Mouse (Mus musculus) hindbrain, embryonic 13.5 days (tissue): Measurements from ENCODE around the gene Lemd1. TPM values are rescaled to one million over a fixed set of nuclear protein-coding genes. Genes with fewer than 3 reads are reported as not detected.
"Not testable (repeated sequence)": the region's sequence is repeated elsewhere in the genome, so short reads cannot be mapped to it uniquely, and the experiment has no call there.

Experiments
- ATAC-seq: fragments of 200-750 bp; cut with Nextera tagmentation; 2 replicates; pipeline ENCODE4 v1.8.0; 2017; ENCODE audit warnings: moderate TSS enrichment; ENCODE audit not compliant: low FRiP score
- H3K27ac ChIP-seq: fragments of 300-500 bp; sonication (generic); 2 replicates; pipeline ENCODE4 v1.5.1; 2015; ENCODE audit warnings: inconsistent platforms, mild to moderate bottlenecking, moderate library complexity
- H3K27me3 ChIP-seq: fragments of 300-500 bp; sonication (generic); 2 replicates; pipeline ENCODE4 v1.6.1; 2015; ENCODE audit warnings: mild to moderate bottlenecking, inconsistent platforms
- H3K36me3 ChIP-seq: fragments of 300-500 bp; sonication (generic); 2 replicates; pipeline ENCODE4 v1.6.1; 2015; ENCODE audit warnings: mild to moderate bottlenecking, inconsistent platforms
- H3K4me1 ChIP-seq: fragments of 300-500 bp; sonication (generic); replicated peaks from 2 replicates; pipeline ENCODE4 v1.6.1; 2015; ENCODE audit warnings: inconsistent platforms
- H3K4me2 ChIP-seq: fragments of 300-500 bp; sonication (generic); 2 replicates; pipeline ENCODE4 v1.6.1; 2015; ENCODE audit warnings: inconsistent platforms, mild to moderate bottlenecking, moderate library complexity
- H3K4me3 ChIP-seq: fragments of 300-500 bp; sonication (generic); 2 replicates; pipeline ENCODE4 v1.5.1; 2015; ENCODE audit warnings: mild to moderate bottlenecking, inconsistent platforms
- H3K9ac ChIP-seq: fragments of 300-500 bp; sonication (generic); 2 replicates; pipeline ENCODE4 v1.6.1; 2015; ENCODE audit warnings: mild to moderate bottlenecking, inconsistent platforms
- H3K9me3 ChIP-seq: fragments of 300-500 bp; sonication (generic); 2 replicates; pipeline ENCODE4 v1.6.1; 2016; ENCODE audit warnings: inconsistent platforms
- WGBS: fragments of 180-500 bp; shearing (Covaris S2); methylation state at CpG from one replicate; pipeline ENCODE4 v1.1.7; 2015; 5-methylcytosine and 5-hydroxymethylcytosine counted together
- polyA plus RNA-seq: library from polyadenylated mRNA; unstranded; fragments of >200 nt; fragmentation: Nextera tagmentation; extraction: Ambion mirVana; gene quantifications from 2 replicates; pipeline ENCODE4 v1.2.1, GENCODE M21; 2015

The Lemd1 gene
- polyA plus RNA-seq, 1 experiment from 2014 or later, result 25.7 TPM

DNA sequence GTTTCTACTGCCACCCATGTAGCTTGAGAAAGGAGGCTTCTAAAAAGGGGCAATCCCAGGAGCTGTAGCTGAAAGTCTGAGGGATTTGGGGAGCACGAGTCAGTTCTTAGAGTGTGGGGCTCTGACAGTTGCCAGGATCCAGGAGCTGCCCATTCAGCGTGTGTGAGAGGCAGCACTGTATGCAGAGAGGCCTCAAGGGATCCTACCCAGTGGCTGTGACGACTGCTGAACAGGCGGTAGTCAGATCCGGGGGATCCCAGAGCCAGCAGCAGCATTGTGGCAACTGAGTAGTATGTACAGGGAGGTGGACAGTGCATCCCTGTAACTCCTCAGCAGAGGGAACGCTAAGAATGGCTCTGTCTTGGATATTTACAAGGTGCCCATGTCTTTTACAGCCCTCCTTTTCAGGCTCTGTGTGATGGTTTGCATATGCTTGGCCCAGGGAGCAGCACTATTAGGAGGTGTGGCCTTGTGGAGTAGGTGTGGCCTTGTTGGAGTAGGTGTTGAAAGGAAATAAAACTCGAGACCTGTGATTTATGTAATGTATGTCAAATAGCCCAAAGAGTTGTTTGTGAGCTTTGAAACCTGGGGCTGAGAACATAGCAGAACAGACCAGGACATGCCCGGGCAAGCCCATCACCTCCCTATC lies 74.1 kb downstream of the Lemd1 start:
- peak; percentile 69; the same call in 1 of the 2 replicates for ATAC-seq
- Histone ChIP-seq H3K4me2 (no peak overlapping the region), H3K27ac (no peak overlapping the region), H3K4me1 (peaks cover 18% of the 10 kb centered on the region), H3K9ac (no peak overlapping the region), H3K4me3 (no peak overlapping the region), H3K27me3 (0 out of 2 replicates have a peak, but pooled peaks cover 3% of the 10 kb centered on the region), H3K36me3 (no peaks in the 10 kb centered on the region), H3K9me3 (no peaks in the 10 kb centered on the region)
- 69% methylated on average over 8 of the region's 8 CpGs for WGBS

DNA sequence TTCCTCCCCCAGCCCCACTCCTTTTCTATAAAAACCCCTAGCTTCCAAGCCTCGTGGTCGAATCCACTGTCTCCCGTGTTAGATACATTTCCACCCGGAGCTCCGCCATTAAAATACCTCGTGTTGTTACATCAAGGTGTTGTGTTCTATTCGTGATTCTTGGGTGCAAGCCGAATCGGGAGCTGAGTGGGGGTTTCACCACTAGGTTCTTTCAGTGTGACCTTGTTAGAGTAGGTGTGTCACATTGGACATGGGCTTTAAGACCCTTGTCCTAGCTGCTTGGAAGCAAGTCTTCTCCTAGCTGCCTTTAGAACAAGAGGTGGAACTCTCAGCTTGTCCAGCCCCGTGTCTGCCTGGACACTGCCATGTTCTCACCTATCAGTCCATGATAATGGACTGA lies 74.7 kb downstream of the Lemd1 start:
- H3K4me1 ChIP-seq, result peaks cover 18% of the 10 kb centered on the region
- no peak for ATAC-seq
- H3K27me3 ChIP-seq, result 0 out of 2 replicates have a peak, but pooled peaks cover 3% of the 10 kb centered on the region
- H3K9ac ChIP-seq, result no peak overlapping the region
- WGBS, result 89% methylated on average over 10 of the region's 10 CpGs
- no peaks in the 10 kb centered on the region for H3K36me3 ChIP-seq
- no peak overlapping the region for H3K4me3 ChIP-seq
- H3K27ac ChIP-seq, result no peak overlapping the region
- no peaks in the 10 kb centered on the region for H3K9me3 ChIP-seq
- no peak overlapping the region for H3K4me2 ChIP-seq

DNA sequence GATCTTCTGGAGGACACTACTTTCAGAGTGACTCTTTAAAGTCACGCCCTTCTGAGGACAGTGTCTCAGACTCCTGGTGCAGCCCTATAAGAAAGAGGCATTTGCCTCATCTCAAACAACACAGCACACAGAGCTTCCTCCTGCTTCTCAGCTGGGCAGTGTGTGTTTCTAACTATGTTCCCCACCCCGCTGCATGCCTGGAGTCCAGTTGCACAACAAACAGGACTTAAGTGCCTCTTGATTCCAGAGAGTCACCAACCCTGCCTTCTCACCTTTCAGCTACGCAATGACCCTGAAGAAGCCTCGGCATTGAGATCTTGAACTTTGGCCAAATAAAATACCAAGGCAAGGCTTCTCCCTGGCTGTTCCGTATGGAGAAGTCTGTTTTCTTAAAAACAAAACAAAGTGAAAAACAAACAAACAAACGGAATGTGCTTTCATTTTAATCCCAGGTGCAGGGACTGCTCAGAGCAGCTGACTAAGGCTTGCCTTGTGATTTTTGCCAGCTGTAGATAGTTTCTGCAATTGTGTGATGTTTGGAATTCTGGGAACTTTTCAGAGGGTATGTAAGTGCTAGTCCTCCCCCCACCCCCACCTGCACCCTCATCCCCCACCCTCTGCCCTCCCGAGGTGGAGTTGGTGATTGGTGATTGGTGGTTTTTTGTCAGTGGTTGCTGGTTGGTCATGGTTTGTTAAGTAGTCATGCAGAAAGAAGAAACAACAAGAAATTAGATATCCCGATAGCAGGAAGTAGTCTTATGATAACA lies 75.7 kb downstream of the Lemd1 start:
- H3K4me2 ChIP-seq, result no peak overlapping the region
- no peak overlapping the region for H3K27ac ChIP-seq
- no peak overlapping the region for H3K9ac ChIP-seq
- H3K4me3 ChIP-seq, result no peak overlapping the region
- no peaks in the 10 kb centered on the region for H3K36me3 ChIP-seq
- H3K27me3 ChIP-seq, result 0 out of 2 replicates have a peak, but pooled peaks cover 3% of the 10 kb centered on the region
- H3K9me3 ChIP-seq, result no peaks in the 10 kb centered on the region
- ATAC-seq, result no peak
- 65% methylated on average over 8 of the region's 8 CpGs for WGBS
- H3K4me1 ChIP-seq, result peaks cover 18% of the 10 kb centered on the region

DNA sequence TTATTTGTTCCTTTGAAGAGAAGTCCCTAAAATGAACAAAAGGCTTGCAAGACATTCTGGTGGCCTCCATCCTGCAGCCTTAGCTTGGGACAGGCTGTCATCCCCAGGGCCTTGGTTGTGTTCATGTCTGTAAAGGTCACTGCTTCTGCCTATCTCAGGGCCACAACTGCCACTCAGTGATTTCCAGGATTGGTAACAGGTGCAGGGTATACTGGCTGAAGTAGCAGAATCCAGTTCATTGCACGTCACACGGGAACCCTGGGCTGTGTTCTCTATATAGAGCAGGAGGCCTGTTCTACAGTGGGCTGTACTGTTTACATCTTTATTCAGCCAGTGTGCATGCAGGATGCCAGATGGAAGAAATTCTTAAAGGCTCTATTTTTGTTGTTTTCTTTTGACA lies 76.7 kb downstream of the Lemd1 start:
- Histone ChIP-seq H3K9me3 (no peaks in the 10 kb centered on the region), H3K4me1 (peaks cover 18% of the 10 kb centered on the region), H3K4me3 (no peak overlapping the region), H3K4me2 (no peak overlapping the region), H3K27ac (no peak overlapping the region), H3K36me3 (no peaks in the 10 kb centered on the region), H3K27me3 (0 out of 2 replicates have a peak, but pooled peaks cover 3% of the 10 kb centered on the region), H3K9ac (no peak overlapping the region)
- ATAC-seq, result no peak
- WGBS, result 71% methylated on average over 2 of the region's 2 CpGs

DNA sequence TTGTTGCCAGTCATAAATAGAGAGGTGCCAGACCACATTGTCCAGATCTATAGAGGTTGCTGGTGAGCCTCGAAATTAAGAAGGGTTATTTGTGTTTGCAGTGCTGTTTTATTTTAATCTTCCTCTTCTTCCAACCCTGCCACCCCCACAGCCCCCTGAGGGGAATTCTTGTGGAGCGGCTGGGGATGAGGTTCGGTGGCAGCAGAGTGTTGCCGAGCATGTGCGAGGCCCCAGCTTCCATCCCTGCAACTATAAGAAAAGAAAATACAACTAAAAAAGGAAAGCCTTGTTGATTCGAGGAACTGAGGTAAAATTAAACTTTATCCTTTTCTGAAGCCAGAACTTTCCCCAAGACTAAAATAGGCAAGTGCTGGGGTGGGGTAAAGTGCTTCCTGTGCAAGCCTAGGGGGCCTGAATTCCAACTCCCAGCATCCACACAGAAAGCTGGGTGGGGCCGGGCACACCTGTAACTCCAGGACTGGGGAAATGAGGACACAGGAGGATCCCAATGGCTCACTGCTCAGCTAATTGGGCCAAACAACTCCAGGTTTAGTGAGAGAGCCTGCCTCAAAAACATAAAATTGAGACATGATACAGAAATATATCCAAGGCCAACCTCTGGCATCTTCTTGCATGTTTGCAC lies 77.3 kb downstream of the Lemd1 start:
- WGBS, result 66% methylated on average over 7 of the region's 7 CpGs

DNA sequence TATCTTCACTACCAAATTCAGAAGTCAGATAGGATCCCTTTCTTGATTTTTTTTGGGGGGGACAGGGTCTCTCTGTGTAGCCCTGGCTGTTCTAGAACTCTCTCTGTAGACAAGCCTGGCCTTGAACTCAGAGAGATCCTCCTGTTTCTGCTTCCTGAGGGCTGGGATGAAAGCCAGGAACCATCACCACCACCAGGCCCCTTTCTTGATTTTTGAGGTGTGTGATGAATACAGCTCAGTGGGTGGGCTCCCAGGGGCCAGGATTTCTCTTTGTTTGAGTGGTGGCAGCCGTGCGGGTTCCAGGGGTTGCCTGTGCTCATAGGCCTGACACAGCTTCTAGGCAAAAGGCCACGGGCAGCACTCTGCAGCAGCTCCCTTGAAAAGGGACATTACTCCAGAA lies 80.0 kb downstream of the Lemd1 start:
- H3K36me3 ChIP-seq, result no peaks in the 10 kb centered on the region
- H3K4me2 ChIP-seq, result no peak overlapping the region
- no peak overlapping the region for H3K27ac ChIP-seq
- peaks cover 13% of the 10 kb centered on the region for H3K4me1 ChIP-seq
- no peaks in the 10 kb centered on the region for H3K9me3 ChIP-seq
- WGBS, result 57% methylated on average over 3 of the region's 3 CpGs
- 0 out of 2 replicates have a peak, but pooled peaks cover 3% of the 10 kb centered on the region for H3K27me3 ChIP-seq
- no peak overlapping the region for H3K4me3 ChIP-seq
- no peak overlapping the region for H3K9ac ChIP-seq
- ATAC-seq, result no peak

More for the DNA sequence above, 77.3 kb downstream of the Lemd1 start:
- Histone ChIP-seq H3K9ac (no peak overlapping the region), H3K9me3 (no peaks in the 10 kb centered on the region), H3K36me3 (no peaks in the 10 kb centered on the region), H3K27me3 (0 out of 2 replicates have a peak, but pooled peaks cover 3% of the 10 kb centered on the region), H3K4me3 (no peak overlapping the region), H3K4me1 (peaks cover 18% of the 10 kb centered on the region), H3K27ac (no peak overlapping the region), H3K4me2 (no peak overlapping the region)
- ATAC-seq, result no peak

DNA sequence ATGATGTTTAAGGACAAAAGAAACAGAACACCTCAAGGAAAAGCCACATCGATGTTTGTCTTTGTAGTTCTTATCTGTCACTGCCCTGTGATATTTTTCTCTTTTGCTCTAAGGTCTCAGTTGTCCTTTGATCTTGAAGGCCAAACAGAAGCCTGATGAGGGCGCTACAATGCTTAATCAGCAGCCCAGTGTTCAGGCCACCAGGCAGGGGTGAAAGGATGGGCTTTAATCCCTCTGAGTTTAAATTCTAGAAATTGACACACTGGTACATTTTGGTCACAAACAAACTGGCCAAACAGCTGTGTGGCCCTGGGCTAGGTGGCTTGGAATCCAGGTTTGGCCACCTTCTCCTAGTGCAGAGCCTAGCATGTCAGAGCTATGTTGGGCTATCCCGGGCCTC lies 85.5 kb downstream of the Lemd1 start:
- H3K9ac ChIP-seq, result no peak overlapping the region
- H3K4me2 ChIP-seq, result no peak overlapping the region
- no peaks in the 10 kb centered on the region for H3K36me3 ChIP-seq
- H3K27ac ChIP-seq, result no peak overlapping the region
- ATAC-seq, result no peak
- H3K4me1 ChIP-seq, result peaks cover 8% of the 10 kb centered on the region
- H3K27me3 ChIP-seq, result no peaks in the 10 kb centered on the region
- no peaks in the 10 kb centered on the region for H3K9me3 ChIP-seq
- H3K4me3 ChIP-seq, result no peak overlapping the region
- WGBS, result 74% methylated on average over 3 of the region's 3 CpGs

DNA sequence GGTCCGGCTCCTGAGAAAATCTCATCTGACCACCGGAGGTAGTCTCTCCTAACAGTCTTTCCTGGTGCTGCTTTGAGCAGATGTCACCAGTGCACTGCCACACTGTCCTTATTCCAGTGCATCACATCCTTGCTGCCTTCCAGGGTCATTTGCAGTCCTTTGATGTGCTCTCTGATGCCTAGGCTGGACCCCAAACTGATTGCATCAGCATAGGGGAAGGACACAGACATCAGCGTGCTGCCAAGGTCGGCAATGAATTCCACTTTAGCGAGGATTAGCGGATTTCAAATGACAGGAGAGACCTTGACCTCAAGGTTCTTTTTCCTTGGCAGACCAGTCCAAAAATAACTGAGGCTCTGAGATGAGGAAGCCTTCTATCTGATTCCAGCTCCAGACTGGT lies 85.9 kb downstream of the Lemd1 start:
- no peak overlapping the region for H3K27ac ChIP-seq
- no peak overlapping the region for H3K4me2 ChIP-seq
- no peaks in the 10 kb centered on the region for H3K27me3 ChIP-seq
- peaks cover 12% of the 10 kb centered on the region for H3K4me1 ChIP-seq
- H3K9ac ChIP-seq, result no peak overlapping the region
- no peak for ATAC-seq
- H3K4me3 ChIP-seq, result no peak overlapping the region
- WGBS, result 85% methylated on average over 6 of the region's 6 CpGs
- H3K36me3 ChIP-seq, result no peaks in the 10 kb centered on the region
- H3K9me3 ChIP-seq, result no peaks in the 10 kb centered on the region

DNA sequence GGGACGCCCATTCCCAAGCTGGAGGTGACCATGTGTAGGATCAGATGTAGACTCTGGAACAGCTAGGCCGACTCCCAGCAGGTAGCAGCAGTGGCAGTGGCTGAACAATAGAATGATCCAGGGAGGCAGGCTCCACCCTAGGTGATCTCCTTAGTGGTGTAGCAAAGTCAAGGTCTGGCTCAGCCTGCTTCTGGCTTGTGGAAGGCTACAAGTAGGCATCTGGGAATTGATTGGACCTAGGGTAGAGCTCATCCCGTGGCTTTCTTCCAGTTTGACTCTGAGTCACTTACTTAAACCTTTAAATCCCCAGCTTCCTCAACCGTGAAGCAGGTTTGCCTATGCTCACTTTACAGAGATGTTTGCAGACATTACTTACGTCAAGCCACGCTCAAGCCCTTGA lies 89.4 kb downstream of the Lemd1 start:
- not testable (repeated sequence) for H3K9ac ChIP-seq, H3K27me3 ChIP-seq, H3K4me2 ChIP-seq, ATAC-seq, H3K4me3 ChIP-seq, H3K9me3 ChIP-seq, H3K27ac ChIP-seq, H3K36me3 ChIP-seq
- H3K4me1 ChIP-seq, result peaks cover 34% of the 10 kb centered on the region
- 78% methylated on average over 6 of the region's 6 CpGs for WGBS

DNA sequence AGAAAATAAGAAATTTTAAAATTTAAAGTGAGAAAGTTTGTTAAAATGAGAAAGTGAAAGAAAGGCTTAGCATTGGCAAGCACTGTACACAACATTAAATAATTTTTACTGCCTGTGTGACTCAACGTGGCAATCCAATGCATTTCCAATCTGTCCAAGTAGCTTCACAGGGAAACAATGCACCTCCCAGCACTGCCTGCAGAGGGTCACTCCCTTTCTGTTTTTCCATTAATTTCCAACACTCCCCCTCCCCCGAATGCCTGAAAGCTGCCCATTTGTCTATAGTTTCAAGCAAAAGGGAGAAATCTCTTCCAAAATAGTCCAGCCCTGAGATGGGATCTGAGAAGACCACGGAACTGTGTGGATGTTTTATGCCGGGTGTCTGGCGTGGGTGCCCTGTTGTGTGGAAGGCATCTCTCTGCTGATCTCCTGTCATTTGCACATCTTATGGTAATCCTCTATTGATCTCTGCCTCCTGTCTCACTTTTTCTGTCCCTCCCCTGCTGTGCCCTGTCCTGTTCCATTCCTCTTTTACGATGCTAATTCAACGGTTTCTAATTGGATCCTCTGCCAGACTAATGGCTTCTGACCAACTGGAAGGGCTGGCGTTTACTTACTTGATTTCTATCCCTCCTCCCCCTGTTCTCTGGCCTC lies 90.4 kb downstream of the Lemd1 start:
- ATAC-seq, result peak; percentile 11; the same call in 1 of the 2 replicates
- no peak overlapping the region for H3K9ac ChIP-seq
- 11% methylated on average over 8 of the region's 8 CpGs for WGBS
- H3K27ac ChIP-seq, result peak overlapping the region; percentile 82
- H3K9me3 ChIP-seq, result no peaks in the 10 kb centered on the region
- peaks cover 34% of the 10 kb centered on the region for H3K4me1 ChIP-seq
- no peak overlapping the region for H3K4me2 ChIP-seq
- H3K4me3 ChIP-seq, result no peak overlapping the region
- no peaks in the 10 kb centered on the region for H3K36me3 ChIP-seq
- H3K27me3 ChIP-seq, result 0 out of 2 replicates have a peak, but pooled peaks cover 6% of the 10 kb centered on the region

DNA sequence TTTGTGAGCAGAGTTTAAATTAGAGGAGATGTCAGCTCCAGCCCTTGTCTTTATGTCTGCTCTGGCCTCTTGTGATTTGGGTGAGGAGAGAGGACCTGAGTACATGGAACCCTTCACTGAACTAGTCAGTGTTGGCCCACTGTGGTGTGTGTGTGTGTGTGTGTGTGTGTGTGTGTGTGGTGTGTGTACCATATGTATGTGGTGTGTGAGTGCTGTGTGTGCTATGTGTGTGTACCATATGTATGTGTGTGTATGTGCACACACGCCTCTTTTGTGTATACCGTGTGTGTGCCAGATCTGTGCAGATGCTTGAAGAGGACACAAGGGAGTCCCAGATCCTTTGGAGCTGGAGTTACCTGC lies 90.9 kb downstream of the Lemd1 start:
- no peak overlapping the region for H3K9ac ChIP-seq
- H3K9me3 ChIP-seq, result no peaks in the 10 kb centered on the region
- H3K27ac ChIP-seq, result peak overlapping the region; percentile 82
- no peak overlapping the region for H3K4me3 ChIP-seq
- WGBS, result 88% methylated on average over 2 of the region's 2 CpGs
- H3K4me1 ChIP-seq, result peaks cover 34% of the 10 kb centered on the region
- ATAC-seq, result peak; percentile 33
- 0 out of 2 replicates have a peak, but pooled peaks cover 6% of the 10 kb centered on the region for H3K27me3 ChIP-seq
- H3K4me2 ChIP-seq, result no peak overlapping the region
- H3K36me3 ChIP-seq, result no peaks in the 10 kb centered on the region

DNA sequence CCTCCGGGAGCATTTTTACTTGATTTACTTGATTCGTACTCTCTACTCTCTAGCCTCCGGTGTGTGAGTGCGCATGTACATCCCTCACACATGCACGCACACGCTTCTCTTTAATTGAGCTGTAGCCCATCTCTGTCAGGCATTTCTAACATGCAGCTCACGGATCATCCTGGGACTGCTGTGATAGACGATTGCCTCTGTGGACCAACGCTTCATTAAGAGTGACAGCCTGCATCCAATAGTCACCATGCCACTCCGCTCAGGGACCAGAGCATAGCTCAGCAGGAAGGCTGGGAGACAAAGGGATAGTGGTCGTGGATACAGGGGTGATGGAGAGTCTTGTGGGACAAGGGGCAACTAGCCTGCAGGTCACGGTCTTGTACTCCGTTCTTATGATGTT lies 91.8 kb downstream of the Lemd1 start:
- WGBS, result 24% methylated on average over 13 of the region's 13 CpGs

More for the DNA sequence above, 91.8 kb downstream of the Lemd1 start:
- Histone ChIP-seq H3K9ac (no peak overlapping the region), H3K4me2 (peak overlapping the region; percentile 15; the same call in 1 of the 2 replicates), H3K36me3 (no peaks in the 10 kb centered on the region), H3K27me3 (0 out of 2 replicates have a peak, but pooled peaks cover 6% of the 10 kb centered on the region), H3K9me3 (no peaks in the 10 kb centered on the region), H3K27ac (peak overlapping the region; percentile 82), H3K4me3 (no peak overlapping the region), H3K4me1 (peaks cover 42% of the 10 kb centered on the region)
- peak; percentile 60 for ATAC-seq
